Comparison of ENCODE assay signal across 17 mouse cellular contexts in genomic region chr14:45069598-45070212, GRCm38 (mm10).
DNase-seq lines count a peak whose midpoint lies in the region; ATAC-seq and TF ChIP-seq lines count a peak whose summit lies in the region.
"Had no signal": no experiment of that assay in that cellular context is flagged by ENCODE, and none has a peak within 500 bp of the region (broad histone marks: within the 10 kb centered on the region; RNA-seq: fewer than 3 reads in every experiment).

No protein-coding gene starts in this region.

- peak; percentile 26 for DNase-seq in lung, postnatal 0 days (ENCODE audit: low spot score)
- DNase-seq in lung, postnatal 4 days: no peak
- DNase-seq in adipocyte (ENCODE audit: low spot score): peak; percentile 37
- DNase-seq in embryonic facial prominence, embryonic 10.5 days (ENCODE audit: low spot score): peak; percentile 65
- DNase-seq in mesoderm, embryonic 11.5 days (ENCODE audit: low read depth, low spot score): peak; percentile 80
- no peak for DNase-seq in urinary bladder, postnatal 10 days (ENCODE audit: low spot score)
- DNase-seq in adrenal gland, adult (ENCODE audit: inconsistent age in 2 of 2, low spot score in 1 of 2): no peak
- DNase-seq: adrenal gland, postnatal 10 days; cerebellum, adult 2 months; heart, postnatal 4 days; kidney, adult 9 months; layer of hippocampus, postnatal 36 days had no signal

- no peak for ATAC-seq in lung, postnatal 0 days
- ATAC-seq: forebrain, embryonic 14.5 days had no signal

- no peak overlapping the region for H3K4me3 ChIP-seq in lung, postnatal 0 days (ENCODE audit: low read depth, low read length)
- H3K4me3 ChIP-seq in embryonic facial prominence, embryonic 10.5 days: no peak overlapping the region
- H3K4me3 ChIP-seq: erythroblast, embryonic 14.5 days; lung, embryonic 15.5 days; midbrain, embryonic 12.5 days had no signal

- no peak for TF ChIP-seq EP300 in lung, postnatal 0 days (IDR thresholded peaks at IDR 0.05)

- no peak for TF ChIP-seq CTCF in lung, postnatal 0 days (IDR thresholded peaks at IDR 0.05)

- H3K4me2 ChIP-seq in lung, postnatal 0 days (replicated peaks; ENCODE audit: low read depth, low read length): no peak overlapping the region
- H3K4me2 ChIP-seq: liver, embryonic 11.5 days; lung, embryonic 15.5 days; midbrain, embryonic 12.5 days had no signal

- H3K9me3 ChIP-seq in lung, postnatal 0 days (ENCODE audit: low read length): no peaks in the 10 kb centered on the region
- H3K9me3 ChIP-seq in embryonic facial prominence, embryonic 10.5 days: no peaks in the 10 kb centered on the region
- H3K9me3 ChIP-seq: lung, embryonic 15.5 days; midbrain, embryonic 12.5 days had no signal

- no peak overlapping the region for H3K9ac ChIP-seq in lung, postnatal 0 days (replicated peaks; ENCODE audit: low read depth)
- H3K9ac ChIP-seq: lung, embryonic 15.5 days; midbrain, embryonic 12.5 days had no signal

- no peaks in the 10 kb centered on the region; the same call in 1 of the 2 replicates for H3K4me1 ChIP-seq in lung, postnatal 0 days (ENCODE audit: insufficient read depth, low read depth, low read length)
- peaks cover 16% of the 10 kb centered on the region for H3K4me1 ChIP-seq in embryonic facial prominence, embryonic 10.5 days
- H3K4me1 ChIP-seq: midbrain, embryonic 12.5 days had no signal

- 44% methylated on average over 6 of the region's 6 CpGs for WGBS in lung, postnatal 0 days
- WGBS in embryonic facial prominence, embryonic 10.5 days: 47% methylated on average over 6 of the region's 6 CpGs

- no peak overlapping the region for H3K27ac ChIP-seq in lung, postnatal 0 days (ENCODE audit: low read length)
- H3K27ac ChIP-seq in embryonic facial prominence, embryonic 10.5 days (replicated peaks): no peak overlapping the region
- H3K27ac ChIP-seq: lung, embryonic 15.5 days; midbrain, embryonic 12.5 days had no signal

- no peaks in the 10 kb centered on the region for H3K36me3 ChIP-seq in lung, postnatal 0 days (ENCODE audit: insufficient read depth, low read length)
- no peaks in the 10 kb centered on the region for H3K36me3 ChIP-seq in embryonic facial prominence, embryonic 10.5 days (replicated peaks)
- H3K36me3 ChIP-seq: lung, embryonic 15.5 days; midbrain, embryonic 12.5 days had no signal

- H3K27me3 ChIP-seq in lung, postnatal 0 days (replicated peaks; ENCODE audit: insufficient read depth, low read length): no peaks in the 10 kb centered on the region
- H3K27me3 ChIP-seq in embryonic facial prominence, embryonic 10.5 days (replicated peaks; ENCODE audit: low read depth, poor library complexity, severe bottlenecking): no peaks in the 10 kb centered on the region
- H3K27me3 ChIP-seq: lung, embryonic 15.5 days; midbrain, embryonic 12.5 days had no signal

Comparison
In these comparisons a context has a peak if more than half of its experiments do, and no peak if none do; other contexts are left out.
1. DNase-seq: peak in lung, postnatal 0 days (single experiment), adipocyte (single experiment), embryonic facial prominence, embryonic 10.5 days (single experiment) and mesoderm, embryonic 11.5 days (single experiment); none in lung, postnatal 4 days (0 of 2), urinary bladder, postnatal 10 days (single experiment) and adrenal gland, adult (0 of 2).